Mouse (Mus musculus): ENCODE measurements at regions not wholly inside any gene's neighbourhood (a gene's known extent, or its start where the extent isn't known, plus 50 kb on each side); places are given as distances from the start of the nearest gene placed in this dataset.

- no peaks in the 10 kb centered on the region for H3K36me3 ChIP-seq (ENCODE audit: control insufficient read depth, insufficient read depth, low read length)
- TF ChIP-seq POLR2A (IDR thresholded peaks at IDR 0.05; ENCODE audit: low read depth, low read length) (no peak), CTCF (IDR thresholded peaks at IDR 0.05; ENCODE audit: extremely low read depth, insufficient read depth, insufficient read length, insufficient replicate concordance) (no peak)
- no peak overlapping the region for H3K27ac ChIP-seq (ENCODE audit: insufficient read depth, low read length)
- no peak for DNase-seq (ENCODE audit: low read depth in 1 of 2, low spot score in 2 of 2)
- no peak overlapping the region for H3K4me3 ChIP-seq (ENCODE audit: extremely low read depth, insufficient read depth, insufficient read length)
- H3K27me3 ChIP-seq (ENCODE audit: control insufficient read depth, insufficient read depth, low read length) = no peaks in the 10 kb centered on the region
- H3K4me1 ChIP-seq (ENCODE audit: control insufficient read depth, insufficient read depth, insufficient read length) = peaks cover 4% of the 10 kb centered on the region; the same call in 1 of the 2 replicates
- WGBS = 48% methylated on average over 2 of the region's 2 CpGs
These were observed 135.3 kb downstream of the Tpra1 start for GRCm38 (mm10) chr6:89037392-89037791.

GRCm38 (mm10) chr6:89037901-89038300 is 135.8 kb downstream of the Tpra1 start:
- WGBS = 66% methylated on average over 7 of the region's 7 CpGs
- H3K27me3 ChIP-seq (ENCODE audit: control insufficient read depth, insufficient read depth, low read length) = no peaks in the 10 kb centered on the region
- peaks cover 5% of the 10 kb centered on the region; the same call in 1 of the 2 replicates for H3K4me1 ChIP-seq (ENCODE audit: control insufficient read depth, insufficient read depth, insufficient read length)
- no peak overlapping the region for H3K4me3 ChIP-seq (ENCODE audit: extremely low read depth, insufficient read depth, insufficient read length)
- TF ChIP-seq POLR2A (IDR thresholded peaks at IDR 0.05; ENCODE audit: low read depth, low read length) (no peak), CTCF (IDR thresholded peaks at IDR 0.05; ENCODE audit: extremely low read depth, insufficient read depth, insufficient read length, insufficient replicate concordance) (no peak)
- no peaks in the 10 kb centered on the region for H3K36me3 ChIP-seq (ENCODE audit: control insufficient read depth, insufficient read depth, low read length)
- no peak overlapping the region for H3K27ac ChIP-seq (ENCODE audit: insufficient read depth, low read length)
- DNase-seq (ENCODE audit: low read depth in 1 of 2, low spot score in 2 of 2) = no peak

- no peaks in the 10 kb centered on the region for H3K36me3 ChIP-seq (ENCODE audit: control insufficient read depth, insufficient read depth, low read length)
- no peak for TF ChIP-seq CTCF (IDR thresholded peaks at IDR 0.05; ENCODE audit: extremely low read depth, insufficient read depth, insufficient read length, insufficient replicate concordance)
- TF ChIP-seq POLR2A (IDR thresholded peaks at IDR 0.05; ENCODE audit: low read depth, low read length) = no peak
- peaks cover 11% of the 10 kb centered on the region; the same call in 1 of the 2 replicates for H3K4me1 ChIP-seq (ENCODE audit: control insufficient read depth, insufficient read depth, insufficient read length)
- H3K27ac ChIP-seq (ENCODE audit: insufficient read depth, low read length) = no peak overlapping the region
- no peak overlapping the region for H3K4me3 ChIP-seq (ENCODE audit: extremely low read depth, insufficient read depth, insufficient read length)
- no peaks in the 10 kb centered on the region for H3K27me3 ChIP-seq (ENCODE audit: control insufficient read depth, insufficient read depth, low read length)
- 78% methylated on average over 4 of the region's 4 CpGs for WGBS
- DNase-seq (ENCODE audit: low read depth in 1 of 2, low spot score in 2 of 2) = no peak
These were observed 138.9 kb downstream of the Tpra1 start for GRCm38 (mm10) chr6:89040919-89041318.

- Histone ChIP-seq H3K4me1 (ENCODE audit: control insufficient read depth, insufficient read depth, insufficient read length) (peaks cover 11% of the 10 kb centered on the region; the same call in 1 of the 2 replicates), H3K27ac (ENCODE audit: insufficient read depth, low read length) (peak overlapping the region; percentile 32; the same call in 1 of the 2 replicates), H3K4me3 (ENCODE audit: extremely low read depth, insufficient read depth, insufficient read length) (peak overlapping the region; percentile 35; the same call in 1 of the 2 replicates), H3K27me3 (ENCODE audit: control insufficient read depth, insufficient read depth, low read length) (no peaks in the 10 kb centered on the region), H3K36me3 (ENCODE audit: control insufficient read depth, insufficient read depth, low read length) (no peaks in the 10 kb centered on the region)
- peak; percentile 28 to 59 for DNase-seq (ENCODE audit: low read depth in 1 of 2, low spot score in 2 of 2)
- 10% methylated on average over 24 of the region's 24 CpGs for WGBS
- TF ChIP-seq CTCF (IDR thresholded peaks at IDR 0.05; ENCODE audit: extremely low read depth, insufficient read depth, insufficient read length, insufficient replicate concordance) (no peak), POLR2A (IDR thresholded peaks at IDR 0.05; ENCODE audit: low read depth, low read length) (no peak)
These were observed 140.6 kb downstream of the Tpra1 start for GRCm38 (mm10) chr6:89042478-89043239.

GRCm38 (mm10) chr6:89045436-89045966 is 143.4 kb downstream of the Tpra1 start:
- Histone ChIP-seq H3K4me3 (ENCODE audit: extremely low read depth, insufficient read depth, insufficient read length) (no peak overlapping the region), H3K27ac (ENCODE audit: insufficient read depth, low read length) (no peak overlapping the region), H3K27me3 (ENCODE audit: control insufficient read depth, insufficient read depth, low read length) (no peaks in the 10 kb centered on the region), H3K36me3 (ENCODE audit: control insufficient read depth, insufficient read depth, low read length) (no peaks in the 10 kb centered on the region), H3K4me1 (ENCODE audit: control insufficient read depth, insufficient read depth, insufficient read length) (peaks cover 11% of the 10 kb centered on the region; the same call in 1 of the 2 replicates)
- WGBS = 79% methylated on average over 4 of the region's 4 CpGs
- no peak for TF ChIP-seq CTCF (IDR thresholded peaks at IDR 0.05; ENCODE audit: extremely low read depth, insufficient read depth, insufficient read length, insufficient replicate concordance)
- no peak for TF ChIP-seq POLR2A (IDR thresholded peaks at IDR 0.05; ENCODE audit: low read depth, low read length)
- no peak for DNase-seq (ENCODE audit: low read depth in 1 of 2, low spot score in 2 of 2)

- 78% methylated on average over 2 of the region's 2 CpGs for WGBS
- no peaks in the 10 kb centered on the region for H3K36me3 ChIP-seq (ENCODE audit: control insufficient read depth, insufficient read depth, low read length)
- DNase-seq (ENCODE audit: low read depth in 1 of 2, low spot score in 2 of 2) = no peak
- H3K27ac ChIP-seq (ENCODE audit: insufficient read depth, low read length) = no peak overlapping the region
- no peak overlapping the region for H3K4me3 ChIP-seq (ENCODE audit: extremely low read depth, insufficient read depth, insufficient read length)
- peaks cover 10% of the 10 kb centered on the region; the same call in 1 of the 2 replicates for H3K4me1 ChIP-seq (ENCODE audit: control insufficient read depth, insufficient read depth, insufficient read length)
- H3K27me3 ChIP-seq (ENCODE audit: control insufficient read depth, insufficient read depth, low read length) = no peaks in the 10 kb centered on the region
- no peak for TF ChIP-seq POLR2A (IDR thresholded peaks at IDR 0.05; ENCODE audit: low read depth, low read length)
- no peak for TF ChIP-seq CTCF (IDR thresholded peaks at IDR 0.05; ENCODE audit: extremely low read depth, insufficient read depth, insufficient read length, insufficient replicate concordance)
These were observed 144.4 kb downstream of the Tpra1 start for GRCm38 (mm10) chr6:89046476-89046875.

All from spleen, adult 2 months (tissue).